Mouse (Mus musculus): Measurements from ENCODE around the gene Tacstd2. TPM values are rescaled to one million over a fixed set of nuclear protein-coding genes. Genes with fewer than 3 reads are reported as not detected.
"Not testable (repeated sequence)": the region's sequence is repeated elsewhere in the genome, so short reads cannot be mapped to it uniquely, and the experiment has no call there.

The Tacstd2 gene
- total RNA-seq (2015) (9.8 and 11.4 TPM in 2 replicates), total RNA-seq (2017) (8.5 and 13.0 TPM in 2 replicates)

GRCm38 (mm10) chr6:67535777-67536054 lies at the start of gene Tacstd2:
TSS of gene Tacstd2 (minus strand) at chr6:67535796.
- ATAC-seq (ENCODE audit: poor library complexity, severe bottlenecking) = no peak

- ATAC-seq (ENCODE audit: poor library complexity, severe bottlenecking) = 0 out of 2 replicates have a peak, but pooled peaks have one; percentile 27
Observed at GRCm38 (mm10) chr6:67566270-67566669, 30.7 kb upstream of the Tacstd2 start.

GRCm38 (mm10) chr6:67555376-67555775 lies 19.8 kb upstream of the Tacstd2 start:
- no peak for ATAC-seq (ENCODE audit: poor library complexity, severe bottlenecking)

- ATAC-seq (ENCODE audit: poor library complexity, severe bottlenecking) = peak; percentile 68
Observed at GRCm38 (mm10) chr6:67549550-67549949, 14.0 kb upstream of the Tacstd2 start.

GRCm38 (mm10) chr6:67535005-67535776 lies 405 bp downstream of the Tacstd2 start:
- peak; percentile 34 for ATAC-seq (ENCODE audit: poor library complexity, severe bottlenecking)

GRCm38 (mm10) chr6:67534191-67535004 lies 1.2 kb downstream of the Tacstd2 start:
- ATAC-seq (ENCODE audit: poor library complexity, severe bottlenecking) = peak; percentile 5

- peak; percentile 58 for ATAC-seq (ENCODE audit: poor library complexity, severe bottlenecking)
Observed at GRCm38 (mm10) chr6:67532665-67533440, 2.7 kb downstream of the Tacstd2 start.

- ATAC-seq (ENCODE audit: poor library complexity, severe bottlenecking) = peak; percentile 7; the same call in 1 of the 2 replicates
Observed at GRCm38 (mm10) chr6:67531822-67532162, 3.8 kb downstream of the Tacstd2 start.

GRCm38 (mm10) chr6:67530992-67531821 lies 4.4 kb downstream of the Tacstd2 start:
- no peak for ATAC-seq (ENCODE audit: poor library complexity, severe bottlenecking)

- ATAC-seq (ENCODE audit: poor library complexity, severe bottlenecking) = no peak
Observed at GRCm38 (mm10) chr6:67526356-67526755, 9.2 kb downstream of the Tacstd2 start.

GRCm38 (mm10) chr6:67510752-67511151 lies 24.8 kb downstream of the Tacstd2 start:
- peak; percentile 99 for ATAC-seq (ENCODE audit: poor library complexity, severe bottlenecking)

- not testable (repeated sequence) for ATAC-seq (ENCODE audit: poor library complexity, severe bottlenecking)
Observed at GRCm38 (mm10) chr6:67501938-67502337, 33.7 kb downstream of the Tacstd2 start.

GRCm38 (mm10) chr6:67491755-67492154 lies 43.8 kb downstream of the Tacstd2 start, which contains the start of gene Il23r:
TSS of gene Il23r (minus strand) at chr6:67491855.
- no peak for ATAC-seq (ENCODE audit: poor library complexity, severe bottlenecking)

Other genes starting within 250 kb of the Tacstd2 start
- 16.2 and 17.5 TPM in 2 replicates for gene Il12rb2, start 159.6 kb downstream of the Tacstd2 start, total RNA-seq (2015)
- 3.0 and 5.1 TPM in 2 replicates for gene Il12rb2, start 159.6 kb downstream of the Tacstd2 start, total RNA-seq (2017)
- gene Il23r, start 43.9 kb downstream of the Tacstd2 start, total RNA-seq (2015) = 0.18 TPM in 1 of 2 replicates, not detected in the other
- gene Il23r, start 43.9 kb downstream of the Tacstd2 start, total RNA-seq (2017) = 0.08 and 0.11 TPM in 2 replicates

All from megakaryocyte, adult 5-6 weeks (primary cell).